Comparison of ENCODE assay signal across 26 mouse cellular contexts in genomic region chr7:109790818-109791217, GRCm38 (mm10). TPM values are rescaled to one million over a fixed set of nuclear protein-coding genes. Genes with fewer than 3 reads are reported as not detected.
A peak's percentile ranks its signal among the peaks of the same experiment; 100 is the strongest.
DNase-seq lines count a peak whose midpoint lies in the region; ATAC-seq and TF ChIP-seq lines count a peak whose summit lies in the region.
"Had no signal": no experiment of that assay in that cellular context is flagged by ENCODE, and none has a peak within 500 bp of the region (broad histone marks: within the 10 kb centered on the region; RNA-seq: fewer than 3 reads in every experiment).

No protein-coding gene starts in this region.

- no peak for TF ChIP-seq POLR2A in kidney, adult 2 months (IDR thresholded peaks at IDR 0.05; ENCODE audit: low read depth, low read length)

- no peaks in the 10 kb centered on the region for H3K4me1 ChIP-seq in kidney, embryonic 14.5 days (ENCODE audit: control insufficient read depth, insufficient read depth, low read length)
- no peaks in the 10 kb centered on the region for H3K4me1 ChIP-seq in kidney, adult 2 months (ENCODE audit: control insufficient read depth, insufficient read depth, low read length)
- H3K4me1 ChIP-seq in kidney, embryonic 16.5 days (ENCODE audit: insufficient read depth, low read length), result no peaks in the 10 kb centered on the region
- 0 out of 2 replicates have a peak, but pooled peaks cover 6% of the 10 kb centered on the region for H3K4me1 ChIP-seq in lung, embryonic 14.5 days (ENCODE audit: insufficient read depth)
- H3K4me1 ChIP-seq in lung, postnatal 0 days (ENCODE audit: insufficient read depth, low read depth, low read length), result no peaks in the 10 kb centered on the region
- no peaks in the 10 kb centered on the region for H3K4me1 ChIP-seq in stomach, embryonic 15.5 days
- H3K4me1 ChIP-seq in midbrain, embryonic 11.5 days (ENCODE audit: control insufficient read depth, insufficient read depth, low read length), result no peaks in the 10 kb centered on the region
- H3K4me1 ChIP-seq: forebrain, embryonic 10.5 days; forebrain, embryonic 12.5 days had no signal

- no peak overlapping the region for H3K4me3 ChIP-seq in kidney, embryonic 14.5 days (ENCODE audit: low read length)
- H3K4me3 ChIP-seq in kidney, adult 2 months (ENCODE audit: insufficient read depth, low read depth, low read length), result no peak overlapping the region
- H3K4me3 ChIP-seq in kidney, embryonic 16.5 days (ENCODE audit: low read length), result no peak overlapping the region
- no peak overlapping the region for H3K4me3 ChIP-seq in lung, embryonic 14.5 days (ENCODE audit: low read depth, low read length)
- no peak overlapping the region for H3K4me3 ChIP-seq in lung, postnatal 0 days (ENCODE audit: low read depth, low read length)
- H3K4me3 ChIP-seq in stomach, embryonic 15.5 days (replicated peaks), result no peak overlapping the region
- no peak overlapping the region for H3K4me3 ChIP-seq in midbrain, embryonic 11.5 days (ENCODE audit: low read depth, low read length)
- H3K4me3 ChIP-seq: embryonic facial prominence, embryonic 13.5 days; embryonic facial prominence, embryonic 15.5 days; erythroblast, embryonic 14.5 days; forebrain, embryonic 10.5 days; forebrain, embryonic 12.5 days had no signal

- peak; percentile 81 for ATAC-seq in kidney, embryonic 14.5 days (ENCODE audit: low FRiP score, low TSS enrichment)
- 0 out of 2 replicates have a peak, but pooled peaks have one; percentile 54 for ATAC-seq in kidney, embryonic 16.5 days (ENCODE audit: low FRiP score, low TSS enrichment)
- ATAC-seq in lung, embryonic 14.5 days (ENCODE audit: insufficient read depth), result no peak
- ATAC-seq in lung, postnatal 0 days, result no peak
- ATAC-seq in stomach, embryonic 15.5 days (ENCODE audit: insufficient read depth, low FRiP score, low read depth), result peak; percentile 18; the same call in 1 of the 2 replicates
- no peak for ATAC-seq in midbrain, embryonic 11.5 days (ENCODE audit: low FRiP score)
- ATAC-seq: forebrain, embryonic 14.5 days; forebrain, embryonic 16.5 days had no signal

- WGBS in kidney, embryonic 14.5 days, result 56% methylated on average over 3 of the region's 3 CpGs
- WGBS in kidney, adult 2 months, result 57% methylated on average over 3 of the region's 3 CpGs
- WGBS in kidney, embryonic 16.5 days, result 52% methylated on average over 3 of the region's 3 CpGs
- 63% methylated on average over 3 of the region's 3 CpGs for WGBS in lung, embryonic 14.5 days
- 63% methylated on average over 3 of the region's 3 CpGs for WGBS in lung, postnatal 0 days
- 73% methylated on average over 3 of the region's 3 CpGs for WGBS in stomach, embryonic 15.5 days
- WGBS in midbrain, embryonic 11.5 days, result 83% methylated on average over 3 of the region's 3 CpGs

- no peak overlapping the region for H3K4me2 ChIP-seq in kidney, embryonic 14.5 days (replicated peaks; ENCODE audit: low read depth, low read length)
- H3K4me2 ChIP-seq in kidney, embryonic 16.5 days (replicated peaks; ENCODE audit: low read depth, low read length), result no peak overlapping the region
- no peak overlapping the region for H3K4me2 ChIP-seq in lung, embryonic 14.5 days
- no peak overlapping the region for H3K4me2 ChIP-seq in lung, postnatal 0 days (replicated peaks; ENCODE audit: low read depth, low read length)
- no peak overlapping the region for H3K4me2 ChIP-seq in stomach, embryonic 15.5 days
- no peak overlapping the region for H3K4me2 ChIP-seq in midbrain, embryonic 11.5 days
- H3K4me2 ChIP-seq: embryonic facial prominence, embryonic 13.5 days; embryonic facial prominence, embryonic 15.5 days; forebrain, embryonic 12.5 days had no signal

- H3K27me3 ChIP-seq in kidney, embryonic 14.5 days (ENCODE audit: control insufficient read depth, insufficient read depth, low read length), result no peaks in the 10 kb centered on the region
- no peaks in the 10 kb centered on the region for H3K27me3 ChIP-seq in kidney, adult 2 months (replicated peaks; ENCODE audit: control insufficient read depth, insufficient read depth, low read length)
- no peaks in the 10 kb centered on the region for H3K27me3 ChIP-seq in kidney, embryonic 16.5 days (ENCODE audit: insufficient read depth, low read length)
- no peaks in the 10 kb centered on the region for H3K27me3 ChIP-seq in lung, embryonic 14.5 days (ENCODE audit: insufficient read depth, low read length)
- no peaks in the 10 kb centered on the region for H3K27me3 ChIP-seq in lung, postnatal 0 days (replicated peaks; ENCODE audit: insufficient read depth, low read length)
- no peaks in the 10 kb centered on the region for H3K27me3 ChIP-seq in stomach, embryonic 15.5 days (replicated peaks)
- H3K27me3 ChIP-seq in midbrain, embryonic 11.5 days (ENCODE audit: control insufficient read depth, insufficient read depth, low read length), result no peaks in the 10 kb centered on the region
- H3K27me3 ChIP-seq: embryonic facial prominence, embryonic 13.5 days; embryonic facial prominence, embryonic 15.5 days had no signal

- no peak for DNase-seq in kidney, adult 2 months
- DNase-seq in kidney, adult 18-20 months, result no peak
- DNase-seq in lung, embryonic 14.5 days, result peak; percentile 42
- DNase-seq in lung, postnatal 0 days (ENCODE audit: low spot score), result no peak
- DNase-seq in midbrain, embryonic 11.5 days (ENCODE audit: low spot score, missing footprints), result no peak
- DNase-seq: adrenal gland, adult 2 months; adrenal gland, postnatal 10 days; adrenal gland, postnatal 25 days; cerebellum, adult 11 months; cerebellum, adult 18-20 months; cerebellum, adult 8-10 months; cerebellum, adult 9-11 months; cerebellum, postnatal 14 days; cerebellum, postnatal 36 days; embryo, embryonic 11 days had no signal

- H3K36me3 ChIP-seq in kidney, embryonic 14.5 days (ENCODE audit: control insufficient read depth, insufficient read depth, low read length), result no peaks in the 10 kb centered on the region
- no peaks in the 10 kb centered on the region for H3K36me3 ChIP-seq in kidney, adult 2 months (ENCODE audit: control insufficient read depth, insufficient read depth, low read length)
- no peaks in the 10 kb centered on the region for H3K36me3 ChIP-seq in kidney, embryonic 16.5 days (ENCODE audit: insufficient read depth, low read length)
- H3K36me3 ChIP-seq in lung, embryonic 14.5 days (ENCODE audit: insufficient read depth), result no peaks in the 10 kb centered on the region
- no peaks in the 10 kb centered on the region for H3K36me3 ChIP-seq in lung, postnatal 0 days (ENCODE audit: insufficient read depth, low read length)
- no peaks in the 10 kb centered on the region for H3K36me3 ChIP-seq in stomach, embryonic 15.5 days
- H3K36me3 ChIP-seq in midbrain, embryonic 11.5 days (ENCODE audit: control insufficient read depth, insufficient read depth, low read length), result no peaks in the 10 kb centered on the region
- H3K36me3 ChIP-seq: embryonic facial prominence, embryonic 13.5 days; embryonic facial prominence, embryonic 15.5 days; forebrain, embryonic 10.5 days; forebrain, embryonic 12.5 days had no signal

- no peaks in the 10 kb centered on the region for H3K9me3 ChIP-seq in kidney, embryonic 14.5 days (ENCODE audit: control insufficient read depth, low read length)
- H3K9me3 ChIP-seq in kidney, embryonic 16.5 days (ENCODE audit: low read length), result no peaks in the 10 kb centered on the region
- H3K9me3 ChIP-seq in lung, embryonic 14.5 days (ENCODE audit: low read depth, low read length), result no peaks in the 10 kb centered on the region
- H3K9me3 ChIP-seq in lung, postnatal 0 days (ENCODE audit: low read length), result no peaks in the 10 kb centered on the region
- no peaks in the 10 kb centered on the region for H3K9me3 ChIP-seq in stomach, embryonic 15.5 days
- H3K9me3 ChIP-seq in midbrain, embryonic 11.5 days (ENCODE audit: control insufficient read depth, low read length), result no peaks in the 10 kb centered on the region
- H3K9me3 ChIP-seq: embryonic facial prominence, embryonic 13.5 days; embryonic facial prominence, embryonic 15.5 days; forebrain, embryonic 10.5 days; forebrain, embryonic 12.5 days had no signal

- TF ChIP-seq EP300 in lung, postnatal 0 days (IDR thresholded peaks at IDR 0.05), result no peak

- no peak for TF ChIP-seq CTCF in kidney, adult 2 months (conservative IDR thresholded peaks at IDR 0.05; ENCODE audit: insufficient read depth, insufficient read length, low read depth, low read length)
- no peak for TF ChIP-seq CTCF in lung, embryonic 14.5 days (IDR thresholded peaks at IDR 0.05; ENCODE audit: low read depth)
- TF ChIP-seq CTCF in lung, postnatal 0 days (IDR thresholded peaks at IDR 0.05), result no peak

- H3K27ac ChIP-seq in kidney, embryonic 14.5 days (ENCODE audit: low read depth, low read length), result no peak overlapping the region
- H3K27ac ChIP-seq in kidney, adult 2 months (ENCODE audit: insufficient read depth, low read depth, low read length), result no peak overlapping the region
- no peak overlapping the region for H3K27ac ChIP-seq in kidney, embryonic 16.5 days (ENCODE audit: low read length)
- no peak overlapping the region for H3K27ac ChIP-seq in lung, embryonic 14.5 days (ENCODE audit: low read depth)
- no peak overlapping the region for H3K27ac ChIP-seq in lung, postnatal 0 days (ENCODE audit: low read length)
- no peak overlapping the region for H3K27ac ChIP-seq in stomach, embryonic 15.5 days
- no peak overlapping the region for H3K27ac ChIP-seq in midbrain, embryonic 11.5 days (ENCODE audit: low read depth, low read length)
- H3K27ac ChIP-seq: embryonic facial prominence, embryonic 13.5 days; embryonic facial prominence, embryonic 15.5 days; forebrain, embryonic 10.5 days; forebrain, embryonic 12.5 days had no signal

- no peak overlapping the region for H3K9ac ChIP-seq in kidney, embryonic 14.5 days (ENCODE audit: low read depth, low read length)
- H3K9ac ChIP-seq in kidney, embryonic 16.5 days (replicated peaks; ENCODE audit: low read length), result no peak overlapping the region
- no peak overlapping the region for H3K9ac ChIP-seq in lung, embryonic 14.5 days
- no peak overlapping the region for H3K9ac ChIP-seq in lung, postnatal 0 days (replicated peaks; ENCODE audit: low read depth)
- no peak overlapping the region for H3K9ac ChIP-seq in stomach, embryonic 15.5 days
- no peak overlapping the region for H3K9ac ChIP-seq in midbrain, embryonic 11.5 days (ENCODE audit: low read length)
- H3K9ac ChIP-seq: embryonic facial prominence, embryonic 13.5 days; embryonic facial prominence, embryonic 15.5 days; forebrain, embryonic 12.5 days had no signal

RNA-seq across cellular contexts. Expression of gene Nrip3, which starts 9.0 kb away (rescaled TPM):
- polyA plus RNA-seq in kidney, embryonic 14.5 days (2014; fragmentation: Nextera tagmentation; extraction: Ambion mirVana), result 0.29 and 0.80 TPM in 2 replicates
- polyA plus RNA-seq in kidney, adult 2 months (2012; rRNA removed), result 1.6 and 1.7 TPM in 2 replicates
- 0.65 and 0.92 TPM in 2 replicates for polyA plus RNA-seq in kidney, embryonic 16.5 days (2015; fragmentation: Nextera tagmentation; extraction: Ambion mirVana)
- 0.32 and 0.72 TPM in 2 replicates for polyA plus RNA-seq in lung, embryonic 14.5 days (2014; fragmentation: Nextera tagmentation; extraction: Ambion mirVana)
- 0.57 and 0.58 TPM in 2 replicates for polyA plus RNA-seq in lung, postnatal 0 days (2015; fragmentation: Nextera tagmentation; extraction: Ambion mirVana)
- 0.95 and 1.5 TPM in 2 replicates for polyA plus RNA-seq in stomach, embryonic 15.5 days (2015; fragmentation: Nextera tagmentation; extraction: Ambion mirVana)
- polyA plus RNA-seq in midbrain, embryonic 11.5 days (2014; fragmentation: Nextera tagmentation; extraction: Ambion mirVana), result 1.1 and 1.3 TPM in 2 replicates
- polyA plus RNA-seq: C2C12 had no signal

RNA-seq across cellular contexts. Expression of gene Tmem9b, which starts 38.1 kb away (rescaled TPM):
- polyA plus RNA-seq in kidney, embryonic 14.5 days (2014; fragmentation: Nextera tagmentation; extraction: Ambion mirVana), result 41.1 and 46.9 TPM in 2 replicates
- polyA plus RNA-seq in kidney, adult 2 months (2012; rRNA removed), result 65.8 and 74.5 TPM in 2 replicates
- polyA plus RNA-seq in kidney, embryonic 16.5 days (2015; fragmentation: Nextera tagmentation; extraction: Ambion mirVana), result 60.2 and 64.1 TPM in 2 replicates
- 50.4 and 53.0 TPM in 2 replicates for polyA plus RNA-seq in lung, embryonic 14.5 days (2014; fragmentation: Nextera tagmentation; extraction: Ambion mirVana)
- 109 and 117 TPM in 2 replicates for polyA plus RNA-seq in lung, postnatal 0 days (2015; fragmentation: Nextera tagmentation; extraction: Ambion mirVana)
- polyA plus RNA-seq in stomach, embryonic 15.5 days (2015; fragmentation: Nextera tagmentation; extraction: Ambion mirVana), result 64.8 and 66.2 TPM in 2 replicates
- 63.9 and 69.4 TPM in 2 replicates for polyA plus RNA-seq in midbrain, embryonic 11.5 days (2014; fragmentation: Nextera tagmentation; extraction: Ambion mirVana)

RNA-seq across cellular contexts. Expression of gene Ascl3, which starts 59.3 kb away (rescaled TPM):
- not detected in 2 replicates for polyA plus RNA-seq in kidney, embryonic 14.5 days (2014; fragmentation: Nextera tagmentation; extraction: Ambion mirVana)
- polyA plus RNA-seq in kidney, adult 2 months (2012; rRNA removed), result 0.92 and 1.6 TPM in 2 replicates
- 0.36 TPM in 1 of 2 replicates, not detected in the other for polyA plus RNA-seq in kidney, embryonic 16.5 days (2015; fragmentation: Nextera tagmentation; extraction: Ambion mirVana)
- 0.38 TPM in 1 of 2 replicates, not detected in the other for polyA plus RNA-seq in lung, embryonic 14.5 days (2014; fragmentation: Nextera tagmentation; extraction: Ambion mirVana)
- polyA plus RNA-seq in lung, postnatal 0 days (2015; fragmentation: Nextera tagmentation; extraction: Ambion mirVana), result 0.64 and 0.89 TPM in 2 replicates
- 0.33 TPM in 1 of 2 replicates, not detected in the other for polyA plus RNA-seq in stomach, embryonic 15.5 days (2015; fragmentation: Nextera tagmentation; extraction: Ambion mirVana)
- polyA plus RNA-seq in midbrain, embryonic 11.5 days (2014; fragmentation: Nextera tagmentation; extraction: Ambion mirVana), result 0.20 TPM in 1 of 2 replicates, not detected in the other
- polyA plus RNA-seq: embryonic facial prominence, embryonic 13.5 days; forebrain, embryonic 10.5 days; forebrain, embryonic 12.5 days; forebrain, embryonic 14.5 days; forebrain, embryonic 16.5 days had no signal

Comparison
In these comparisons a context has a peak if more than half of its experiments do, and no peak if none do; other contexts are left out.
1. ATAC-seq: peak in kidney, embryonic 14.5 days (single experiment), kidney, embryonic 16.5 days (single experiment) and stomach, embryonic 15.5 days (single experiment); none in lung, embryonic 14.5 days (single experiment), lung, postnatal 0 days (single experiment) and midbrain, embryonic 11.5 days (single experiment).